Mouse (Mus musculus) liver, embryonic 14.5 days (tissue): Measurements from ENCODE around the gene Maml3.

ENCODE experiments used
- CTCF ChIP-seq: IDR thresholded peaks from 2 replicates; pipeline ENCODE4 v1.5.1; 2016; ENCODE audit warnings: antibody characterized with exemption, low read depth, control low read depth
- EP300 ChIP-seq: IDR thresholded peaks from 2 replicates; pipeline ENCODE4 v1.6.1; 2016; ENCODE audit warnings: antibody characterized with exemption, low read depth

DNA sequence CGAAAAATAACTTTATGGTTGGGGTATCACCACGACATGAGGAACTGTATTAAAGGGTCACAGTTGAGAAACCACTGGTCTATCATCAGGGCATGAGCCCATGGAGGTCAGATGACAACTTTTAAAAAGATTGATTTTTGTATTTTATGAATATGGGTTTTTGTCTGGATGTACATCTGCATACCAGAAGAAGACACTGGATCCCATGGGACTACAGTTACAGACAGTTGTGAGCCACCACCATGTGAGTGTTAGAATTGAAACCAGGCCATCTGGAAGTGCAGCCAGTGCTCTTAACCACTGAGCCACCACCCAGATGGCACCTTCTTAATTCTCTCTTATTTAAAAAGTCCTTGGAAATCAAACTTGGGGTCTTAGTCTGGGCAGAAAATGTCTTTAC is 468.9 kb downstream of the Maml3 start:
- TF ChIP-seq CTCF, result no peak
- no peak for TF ChIP-seq EP300
